In genomic region chr5:136201832-136202231, GRCm38 (mm10) we compare ENCODE assay signal across 8 mouse cellular contexts. TPM values are rescaled to one million over a fixed set of nuclear protein-coding genes. Genes with fewer than 3 reads are reported as not detected.
A peak's percentile ranks its signal among the peaks of the same experiment; 100 is the strongest.
DNase-seq lines count a peak whose midpoint lies in the region; ATAC-seq and TF ChIP-seq lines count a peak whose summit lies in the region.
"Had no signal": no experiment of that assay in that cellular context is flagged by ENCODE, and none has a peak within 500 bp of the region (broad histone marks: within the 10 kb centered on the region; RNA-seq: fewer than 3 reads in every experiment).

No protein-coding gene starts in this region.

- no peak overlapping the region for H3K4me2 ChIP-seq in heart, postnatal 0 days (ENCODE audit: low read depth, low read length)

- H3K9ac ChIP-seq in heart, postnatal 0 days (replicated peaks; ENCODE audit: low read depth, low read length): no peak overlapping the region

- H3K4me1 ChIP-seq in heart, postnatal 0 days (ENCODE audit: control insufficient read depth, insufficient read depth): peaks cover 8% of the 10 kb centered on the region; the same call in 1 of the 2 replicates

- peak; percentile 92 for DNase-seq in MN1 (ENCODE audit: low spot score)
- DNase-seq in brain, adult 2 months (ENCODE audit: low read depth, low spot score): peak; percentile 71
- peak; percentile 72 for DNase-seq in heart, postnatal 0 days (ENCODE audit: low spot score)
- DNase-seq in layer of hippocampus, adult 2 months (ENCODE audit: low spot score in 2 of 2): peak; percentile 63 to 76
- peak; percentile 76 for DNase-seq in lung, postnatal 14 days
- DNase-seq in right cerebral cortex, adult 18-20 months: peak; percentile 67

- no peaks in the 10 kb centered on the region for H3K9me3 ChIP-seq in heart, postnatal 0 days (replicated peaks; ENCODE audit: control insufficient read depth, low read length)

- peak; percentile 89 for TF ChIP-seq CTCF in heart, postnatal 0 days (IDR thresholded peaks at IDR 0.05; ENCODE audit: low read depth)
- TF ChIP-seq CTCF in layer of hippocampus, adult 2 months (conservative IDR thresholded peaks at IDR 0.05): peak; percentile 96

- TF ChIP-seq EP300 in heart, postnatal 0 days (IDR thresholded peaks at IDR 0.05; ENCODE audit: low read depth): no peak

- no peak overlapping the region for H3K4me3 ChIP-seq in heart, postnatal 0 days (ENCODE audit: low read depth, low read length)
- no peak overlapping the region for H3K4me3 ChIP-seq in layer of hippocampus, adult 2 months

- WGBS in heart, postnatal 0 days: 23% methylated on average over 7 of the region's 7 CpGs

- ATAC-seq in erythroid progenitor cell, adult 5-6 weeks (replicated peaks; ENCODE audit: low FRiP score, poor library complexity, severe bottlenecking): 0 out of 2 replicates have a peak, but pooled peaks have one; percentile 33
- no peak for ATAC-seq in heart, postnatal 0 days (ENCODE audit: insufficient read depth, low read depth)

- no peak overlapping the region for H3K27ac ChIP-seq in heart, postnatal 0 days (ENCODE audit: low read depth)
- H3K27ac ChIP-seq in layer of hippocampus, adult 2 months: no peak overlapping the region
- H3K27ac ChIP-seq: macrophage had no signal

- H3K36me3 ChIP-seq in heart, postnatal 0 days (replicated peaks; ENCODE audit: control insufficient read depth, insufficient read depth, low read length): peaks cover under 1% of the 10 kb centered on the region; the same call in 1 of the 2 replicates

- H3K27me3 ChIP-seq in heart, postnatal 0 days (ENCODE audit: control insufficient read depth, insufficient read depth, low read length): no peaks in the 10 kb centered on the region

RNA-seq across cellular contexts. Expression of gene Prkrip1, which starts 3.1 kb away (rescaled TPM):
- total RNA-seq in erythroid progenitor cell, adult 5-6 weeks (2015; ENCODE audit: low replicate concordance): 1.8 and 2.5 TPM in 2 replicates
- total RNA-seq in erythroid progenitor cell, adult 5-6 weeks (2017; ENCODE audit: low replicate concordance): 23.2 and 25.9 TPM in 2 replicates
- total RNA-seq in heart, postnatal 0 days (2014; rRNA removed; ENCODE audit: low replicate concordance): 1.7 and 8.4 TPM in 2 replicates
- 32.7 and 34.0 TPM in 2 replicates for polyA plus RNA-seq in heart, postnatal 0 days (2015; fragmentation: Nextera tagmentation; extraction: Ambion mirVana)
- total RNA-seq in layer of hippocampus, adult 2 months (2021): 10 to 100 TPM; 31.8 to 35.6 TPM

RNA-seq across cellular contexts. Expression of gene Orai2, which starts 31.3 kb away (rescaled TPM):
- 7.5 and 7.6 TPM in 2 replicates for total RNA-seq in erythroid progenitor cell, adult 5-6 weeks (2015; ENCODE audit: low replicate concordance)
- total RNA-seq in erythroid progenitor cell, adult 5-6 weeks (2017; ENCODE audit: low replicate concordance): 2.9 and 5.8 TPM in 2 replicates
- total RNA-seq in heart, postnatal 0 days (2014; rRNA removed; ENCODE audit: low replicate concordance): 0.69 and 6.0 TPM in 2 replicates
- 1.1 and 1.2 TPM in 2 replicates for polyA plus RNA-seq in heart, postnatal 0 days (2015; fragmentation: Nextera tagmentation; extraction: Ambion mirVana)
- 100 to 1,000 TPM; 148 to 150 TPM for total RNA-seq in layer of hippocampus, adult 2 months (2021)

RNA-seq across cellular contexts. Expression of gene Sh2b2, which starts 44.5 kb away (rescaled TPM):
- 4.0 and 7.5 TPM in 2 replicates for total RNA-seq in erythroid progenitor cell, adult 5-6 weeks (2015; ENCODE audit: low replicate concordance)
- total RNA-seq in erythroid progenitor cell, adult 5-6 weeks (2017; ENCODE audit: low replicate concordance): 0.13 and 2.3 TPM in 2 replicates
- 0.97 and 2.0 TPM in 2 replicates for total RNA-seq in heart, postnatal 0 days (2014; rRNA removed; ENCODE audit: low replicate concordance)
- 0.41 and 0.63 TPM in 2 replicates for polyA plus RNA-seq in heart, postnatal 0 days (2015; fragmentation: Nextera tagmentation; extraction: Ambion mirVana)
- 1 to 10 TPM; 4.5 to 4.6 TPM for total RNA-seq in layer of hippocampus, adult 2 months (2021)

Comparison
In these comparisons a context has a peak if more than half of its experiments do, and no peak if none do; other contexts are left out.
1. RNA of gene Orai2, which starts 31.3 kb away (total RNA-seq): 148 to 150 TPM in layer of hippocampus, adult 2 months; 2.9 to 7.6 TPM in erythroid progenitor cell, adult 5-6 weeks and 0.69 to 6.0 TPM in heart, postnatal 0 days; every median in the first group is over 10 times any median in the second.
2. Peak in every context shown above with its lines, with median percentiles within 50 percentile points of each other: DNase-seq.